Mouse (Mus musculus) adrenal gland, adult 8-10 months (tissue): ENCODE measurements at regions not wholly inside any gene's neighbourhood (a gene's known extent, or its start where the extent isn't known, plus 50 kb on each side); places are given as distances from the start of the nearest gene placed in this dataset.
"Not testable (repeated sequence)": the region's sequence is repeated elsewhere in the genome, so short reads cannot be mapped to it uniquely, and the experiment has no call there.

Experiments used
- DNase-seq: peaks from one replicate; pipeline ENCODE4 v3.0.0; 2022

DNA sequence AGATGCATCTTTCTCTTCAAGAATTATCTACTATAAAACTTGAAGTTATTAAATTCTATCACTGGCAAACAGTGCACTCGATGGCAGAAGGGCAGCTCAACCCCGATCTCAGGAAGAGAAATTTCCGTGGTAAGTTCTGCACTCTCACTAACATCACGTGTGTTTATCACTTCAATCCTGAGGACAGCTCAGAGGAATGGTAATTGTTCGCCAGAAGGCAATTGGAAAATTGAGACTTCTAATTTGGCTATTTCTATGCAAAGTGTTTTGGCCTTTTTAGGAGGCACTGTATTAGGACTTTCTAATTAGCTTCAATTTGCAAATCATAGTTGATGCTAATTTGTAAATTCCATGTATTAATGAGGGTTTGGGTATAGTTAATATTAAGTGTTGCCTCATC is 977.3 kb downstream of the Defb40 start:
- DNase-seq: no peak

- no peak for DNase-seq
These were observed 993.3 kb downstream of the Defb40 start for GRCm38 (mm10) chr8:17984779-17985178.

- no peak for DNase-seq
These were observed 1029.2 kb downstream of the Defb40 start for GRCm38 (mm10) chr8:17948848-17949247.

DNA sequence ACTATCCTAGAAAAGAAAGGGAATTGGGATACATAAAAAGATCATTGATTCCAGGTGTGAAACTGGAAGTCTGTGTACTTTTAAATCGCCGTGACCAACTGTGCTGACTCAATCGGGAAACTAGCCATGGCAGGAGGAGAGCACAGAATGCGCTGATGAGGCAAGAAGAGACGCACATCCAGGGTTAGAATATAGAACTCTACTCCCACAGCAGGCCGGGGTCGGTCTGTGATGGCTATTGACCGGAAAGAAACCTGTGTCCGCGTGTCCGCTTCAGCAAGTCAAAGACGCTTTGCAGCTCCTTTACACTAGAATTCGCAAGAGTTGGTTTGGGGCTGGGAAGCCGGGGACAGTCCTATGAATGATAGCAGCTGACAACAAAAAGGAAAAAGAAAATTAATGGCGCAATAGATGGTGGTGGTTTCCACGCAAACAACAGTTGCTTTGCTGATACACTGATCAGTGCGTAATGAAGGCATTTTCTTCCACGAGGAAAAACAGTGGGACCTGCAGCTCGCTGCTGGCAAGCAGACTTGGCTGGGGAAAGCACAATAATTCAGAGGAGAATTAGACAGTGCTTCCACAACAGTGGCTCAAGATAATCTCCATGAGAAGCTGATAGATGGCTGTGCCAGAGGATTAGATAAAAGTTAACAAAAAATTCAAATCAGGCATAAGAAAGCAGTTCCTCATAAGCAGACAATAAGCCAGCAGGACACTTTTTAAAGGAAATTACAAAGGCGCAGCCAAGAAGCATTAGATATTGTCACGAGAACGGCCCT is 1029.8 kb downstream of the Defb40 start:
- no peak for DNase-seq

- DNase-seq: no peak
These were observed 1043.4 kb downstream of the Defb40 start for GRCm38 (mm10) chr8:17934696-17935095.

GRCm38 (mm10) chr8:17909316-17909715 is 1068.7 kb downstream of the Defb40 start:
- no peak for DNase-seq

GRCm38 (mm10) chr8:17888598-17888997 is 1089.5 kb downstream of the Defb40 start:
- not testable (repeated sequence) for DNase-seq

DNA sequence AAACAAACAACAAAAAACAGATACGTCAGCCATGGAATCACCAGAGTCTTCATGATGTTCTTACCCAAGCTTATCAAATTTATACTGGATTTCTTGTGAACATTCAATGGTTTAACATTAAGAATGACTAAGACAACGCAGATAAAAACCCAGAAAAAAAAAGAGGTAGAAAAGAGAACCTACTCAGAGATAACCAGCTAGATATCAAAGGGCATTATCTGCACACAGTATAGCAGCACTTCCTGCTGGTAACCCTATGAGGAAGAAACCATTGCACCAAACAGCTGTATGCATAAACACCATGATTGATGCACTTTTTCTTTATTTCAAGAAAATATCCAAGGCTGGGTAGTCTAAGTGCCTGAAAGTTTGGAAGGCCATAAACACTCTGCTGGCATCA is 1114.7 kb downstream of the Defb40 start:
- no peak for DNase-seq
